Mouse (Mus musculus) mouse embryonic stem cell (cell line): ENCODE data around the gene Zfp410.

Experiments
- in situ Hi-C, 2 experiments: fragments of 300-500 bp; cut with MboI; formaldehyde crosslinking; loops; 1 replicate in 1 of 2; 3 replicates in 1 of 2; pipeline ENCODE4 v1.14.3; 2019 to 2020; ENCODE audit warnings: low sequenced_read_pairs in 2 of 2, low pct_unique_long_range_greater_than_20kb in 1 of 2, mixed read lengths in 1 of 2; ENCODE audit not compliant: unreplicated experiment in 1 of 2

Zfp410 gene

GRCm38 (mm10) chr12:84316721-84317621 is at the start of gene Zfp410:
Gene Zfp410, plus strand, starts transcription at chr12:84316852.
- in situ Hi-C loops: no loop called here

- in situ Hi-C loops: loop anchor here in 1 of 2 experiments (25.0 kb wide), 1 partner anchor 280 kb away; the partner anchor contains the start of genes Acot2 and Heatr4
These were observed 49.4 kb upstream of the Zfp410 start for GRCm38 (mm10) chr12:84267264-84267663.

- in situ Hi-C loops: loop anchor here (10.0 to 25.0 kb wide), 2 partner anchors 119 to 286 kb away; partner anchors contain the start of genes Acot2 (in 1 of the 2) and Heatr4 (in 1 of the 2)
These were observed 43.3 kb upstream of the Zfp410 start for GRCm38 (mm10) chr12:84273366-84273765.

GRCm38 (mm10) chr12:84275288-84275687 is 41.4 kb upstream of the Zfp410 start:
- in situ Hi-C loops: loop anchor here in 1 of 2 experiments (10.0 kb wide), 1 partner anchor 120 kb away; no protein-coding TSS in a partner anchor

- in situ Hi-C loops: loop anchor here in 1 of 2 experiments (10.0 kb wide), 1 partner anchor 121 kb away; no protein-coding TSS in a partner anchor
These were observed 40.4 kb upstream of the Zfp410 start for GRCm38 (mm10) chr12:84276288-84276687.

- in situ Hi-C loops: loop anchor here in 1 of 2 experiments (10.0 kb wide), 1 partner anchor 122 kb away; no protein-coding TSS in a partner anchor
These were observed 39.9 kb upstream of the Zfp410 start for GRCm38 (mm10) chr12:84276799-84277198.

- in situ Hi-C loops: loop anchor here in 1 of 2 experiments (10.0 kb wide), 1 partner anchor 123 kb away; no protein-coding TSS in a partner anchor
These were observed 38.8 kb upstream of the Zfp410 start for GRCm38 (mm10) chr12:84277832-84278231.

GRCm38 (mm10) chr12:84278901-84279300 is 37.8 kb upstream of the Zfp410 start:
- in situ Hi-C loops: loop anchor here in 1 of 2 experiments (10.0 kb wide), 1 partner anchor 124 kb away; no protein-coding TSS in a partner anchor

GRCm38 (mm10) chr12:84284391-84284790 is 32.3 kb upstream of the Zfp410 start:
- in situ Hi-C loops: no loop called here

- in situ Hi-C loops: no loop called here
These were observed 31.6 kb upstream of the Zfp410 start, which contains the start of gene Ptgr2 for GRCm38 (mm10) chr12:84284885-84285592. Gene Ptgr2, plus strand, starts transcription at chr12:84285232.

- in situ Hi-C loops: no loop called here
These were observed 31.1 kb upstream of the Zfp410 start for GRCm38 (mm10) chr12:84285593-84285968.

- in situ Hi-C loops: no loop called here
These were observed 28.2 kb upstream of the Zfp410 start for GRCm38 (mm10) chr12:84288461-84288860.

- in situ Hi-C loops: no loop called here
These were observed 18.8 kb upstream of the Zfp410 start for GRCm38 (mm10) chr12:84297851-84298250.

GRCm38 (mm10) chr12:84299265-84299664 is 17.4 kb upstream of the Zfp410 start:
- in situ Hi-C loops: no loop called here

GRCm38 (mm10) chr12:84304101-84304500 is 12.6 kb upstream of the Zfp410 start:
- in situ Hi-C loops: no loop called here

- in situ Hi-C loops: no loop called here
These were observed 12.1 kb upstream of the Zfp410 start for GRCm38 (mm10) chr12:84304554-84304953.

GRCm38 (mm10) chr12:84311306-84311705 is 5.3 kb upstream of the Zfp410 start:
- in situ Hi-C loops: no loop called here

GRCm38 (mm10) chr12:84316006-84316405 is 646 bp upstream of the Zfp410 start:
- in situ Hi-C loops: no loop called here

- in situ Hi-C loops: no loop called here
These were observed 10.5 kb downstream of the Zfp410 start for GRCm38 (mm10) chr12:84327111-84327512.
